Mouse (Mus musculus): ENCODE results near the gene Wdr11. TPM values are rescaled to one million over a fixed set of nuclear protein-coding genes. Genes with fewer than 3 reads are reported as not detected.

Wdr11 gene
- total RNA-seq, 2 experiments from 2014 or later: 45.3 to 48.5 TPM

DNA sequence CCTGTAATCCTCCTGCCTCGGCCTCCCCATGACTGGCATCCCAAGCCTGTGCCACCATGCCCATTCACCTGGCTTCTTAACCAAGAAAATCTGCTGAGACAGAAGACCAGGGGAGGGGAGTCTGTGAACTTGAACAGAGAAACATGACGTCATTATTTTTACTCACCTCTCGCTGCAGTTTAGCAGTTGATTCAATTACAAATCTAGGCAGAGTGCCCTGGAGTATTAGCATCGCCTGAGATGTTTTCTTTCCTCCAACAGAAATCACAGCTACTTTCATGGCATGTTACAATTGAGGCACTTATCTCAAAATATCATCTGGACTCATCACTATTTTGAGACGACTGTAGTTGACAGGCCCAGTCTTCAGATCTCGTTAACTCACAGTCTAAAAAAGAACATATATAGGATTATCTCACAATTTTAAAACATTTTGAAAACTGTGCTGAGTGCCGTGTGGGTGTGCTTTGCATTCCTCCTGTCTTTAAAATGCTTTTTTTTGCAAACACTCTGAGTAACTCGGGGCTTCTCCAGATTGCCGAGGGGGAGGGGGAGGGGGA lies 61.3 kb downstream of the Wdr11 start:
- no peak for DNase-seq (ENCODE audit: low spot score in 2 of 2)

DNA sequence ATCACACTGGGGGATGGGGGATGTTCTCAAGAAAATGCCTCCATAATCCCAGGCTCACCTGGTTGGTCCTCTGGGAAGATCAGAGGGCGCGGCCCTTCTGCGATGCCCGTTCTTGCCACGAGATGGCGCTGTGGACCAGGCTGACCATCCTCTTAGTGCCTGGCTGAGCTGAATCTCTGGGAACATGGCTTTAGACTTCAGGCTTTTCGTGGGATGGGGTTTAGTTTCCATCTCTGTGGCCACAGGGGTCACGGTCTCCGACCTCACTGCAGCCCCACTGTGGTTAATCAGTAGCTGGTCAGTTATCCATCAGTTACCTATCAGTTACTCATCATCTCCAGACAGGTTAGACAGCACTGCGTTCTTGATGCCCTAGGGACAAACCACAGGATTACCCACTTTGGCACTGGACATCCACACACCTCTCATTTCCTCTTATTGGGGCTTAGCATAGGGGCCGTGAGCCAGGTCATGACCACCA lies 62.2 kb downstream of the Wdr11 start:
- DNase-seq (ENCODE audit: low spot score in 2 of 2): peak; percentile 88 to 89

DNA sequence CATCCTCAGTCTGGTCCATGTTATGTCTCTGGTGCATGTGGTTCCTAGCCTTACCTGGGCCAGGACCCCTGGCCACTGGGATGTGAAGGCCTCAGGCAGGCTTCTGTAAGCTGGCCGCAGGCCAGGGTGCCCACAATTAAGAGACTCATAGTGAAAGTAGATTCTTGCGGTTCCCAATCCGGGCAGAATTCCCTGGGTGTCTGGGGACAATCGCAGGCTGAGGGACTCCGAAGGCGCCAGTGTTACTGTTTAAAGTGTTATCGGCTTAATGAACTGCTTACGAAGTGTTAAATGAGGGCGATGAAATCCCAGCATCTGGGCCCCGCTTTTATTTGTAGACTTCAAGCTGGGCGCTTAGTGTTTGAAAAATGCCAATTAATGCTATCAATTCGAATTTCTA lies 63.3 kb downstream of the Wdr11 start:
- peak in 1 of 2 experiments; percentile 39 for DNase-seq (ENCODE audit: low spot score in 2 of 2)

DNA sequence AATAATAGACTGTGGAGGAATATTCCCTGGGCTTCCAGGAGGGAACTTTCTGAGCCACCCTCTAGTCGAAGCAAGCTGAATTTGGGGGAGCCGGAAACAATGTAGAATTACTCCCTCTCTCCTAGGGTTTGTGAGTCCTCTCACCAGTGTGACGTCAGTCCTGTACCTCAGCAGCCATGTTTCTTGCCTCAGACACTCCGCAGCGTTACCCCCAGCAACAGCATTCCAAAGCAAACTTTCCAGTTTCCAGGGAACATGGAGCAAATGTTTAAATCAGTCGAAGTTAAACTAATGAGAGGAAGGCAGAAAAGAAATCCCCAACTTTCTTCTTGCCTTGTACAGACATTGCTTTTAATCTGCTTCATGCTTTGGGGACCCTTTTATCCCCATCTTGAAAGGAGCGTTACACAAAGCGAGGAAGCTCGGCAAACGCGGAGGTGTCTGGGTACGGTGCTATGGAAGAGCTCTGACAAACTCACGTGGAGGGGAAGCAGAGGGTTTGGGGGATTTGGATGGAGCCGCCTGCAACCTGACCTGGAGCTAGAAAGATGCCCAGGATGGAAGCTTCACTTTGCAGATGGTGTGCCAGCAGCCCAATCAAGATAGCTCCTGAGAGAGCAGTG lies 64.1 kb downstream of the Wdr11 start:
- DNase-seq (ENCODE audit: low spot score in 2 of 2): no peak

DNA sequence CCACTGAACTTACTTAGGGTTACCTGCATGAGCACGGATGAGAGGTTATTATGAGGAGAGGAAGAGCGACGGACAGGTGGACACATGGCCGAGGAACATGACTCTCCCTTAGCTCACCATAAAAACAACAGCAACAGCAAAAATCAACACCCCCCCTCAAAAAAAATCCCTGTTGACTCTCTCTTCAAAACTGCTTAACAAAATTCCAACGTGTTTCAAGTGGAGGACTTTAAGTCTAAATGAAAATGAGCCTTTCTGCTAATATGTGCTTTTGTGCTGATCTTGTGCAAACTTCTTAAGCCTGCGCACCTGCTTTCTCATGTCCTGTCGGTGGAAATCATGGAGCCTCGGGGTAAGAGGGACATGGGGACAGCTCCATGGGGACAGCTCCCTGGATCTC lies 66.2 kb downstream of the Wdr11 start:
- no peak for DNase-seq (ENCODE audit: low spot score in 2 of 2)

DNA sequence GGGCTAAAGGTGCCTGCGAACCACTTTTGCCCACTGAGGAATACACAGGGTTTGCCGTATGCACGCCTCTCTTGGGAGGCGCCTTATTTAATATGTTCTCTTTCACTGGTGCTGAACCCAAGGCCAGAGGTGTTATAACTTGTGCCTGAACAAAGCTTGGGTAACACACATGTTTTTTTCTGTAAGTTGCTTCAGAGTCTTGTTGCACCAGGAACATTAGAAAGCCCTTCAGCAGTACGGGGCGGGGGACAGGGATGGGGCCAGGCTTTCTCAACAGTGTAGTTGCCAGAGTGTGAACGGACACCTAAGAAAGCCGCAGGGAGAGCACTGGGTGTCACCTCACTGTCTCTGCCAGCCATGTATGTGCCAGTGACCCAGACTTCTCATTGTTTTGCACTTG lies 68.1 kb downstream of the Wdr11 start:
- no peak for DNase-seq (ENCODE audit: low spot score in 2 of 2)

DNA sequence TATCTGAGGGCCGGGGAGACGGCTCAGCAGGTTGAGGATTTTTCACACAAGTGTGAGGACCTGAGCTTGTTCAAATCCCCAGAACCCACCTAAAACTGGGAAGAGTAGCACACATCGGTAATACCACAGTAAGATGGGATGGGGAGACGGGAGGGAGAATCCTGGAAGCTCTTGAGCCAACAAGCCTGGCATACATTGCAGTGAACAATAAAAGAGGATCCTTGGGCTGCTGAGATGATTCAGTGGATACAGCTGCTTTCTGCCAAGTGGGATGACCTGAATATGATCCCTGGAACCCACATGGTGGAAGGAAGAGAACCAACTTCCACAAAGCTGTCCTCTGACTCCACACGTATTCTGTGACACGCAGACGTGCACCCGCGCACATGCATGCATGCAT lies 68.9 kb downstream of the Wdr11 start:
- no peak for DNase-seq (ENCODE audit: low spot score in 2 of 2)

DNA sequence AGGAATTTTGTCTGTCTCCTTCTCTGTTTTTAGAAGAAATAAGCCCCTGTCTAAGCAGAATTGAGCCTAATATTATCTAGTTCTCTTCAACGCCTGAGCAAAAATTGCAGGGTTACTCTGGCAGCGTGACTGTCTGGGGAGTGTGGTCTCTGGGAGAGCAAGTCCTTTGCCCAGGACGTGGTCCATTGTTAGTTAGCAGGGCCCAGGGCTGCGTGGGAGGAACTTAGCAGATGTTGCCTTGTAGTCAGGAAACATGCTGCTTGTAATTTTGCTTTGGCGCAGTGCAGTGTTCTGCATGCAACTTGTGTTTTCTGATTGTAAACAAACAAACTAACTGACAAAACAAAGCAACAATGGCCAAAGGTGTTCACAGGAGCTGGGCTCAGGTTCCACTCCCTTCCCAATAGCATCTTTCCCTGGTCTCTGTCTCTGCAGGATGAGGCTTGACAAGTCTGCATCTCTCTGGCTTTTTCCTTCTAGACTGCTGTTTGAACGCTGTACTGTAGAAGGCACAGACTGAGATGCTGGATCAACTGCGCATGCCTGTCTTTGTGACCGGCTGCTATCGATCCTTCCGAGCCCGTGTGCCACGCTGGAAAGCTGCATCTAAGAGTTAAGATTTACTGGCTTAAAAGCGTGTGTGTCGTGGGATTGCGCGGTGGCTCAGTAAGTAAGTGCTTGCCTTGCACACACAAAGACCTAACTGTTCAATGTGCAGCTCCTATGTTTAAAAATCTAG lies 70.6 kb downstream of the Wdr11 start:
- DNase-seq (ENCODE audit: low spot score in 2 of 2): no peak

DNA sequence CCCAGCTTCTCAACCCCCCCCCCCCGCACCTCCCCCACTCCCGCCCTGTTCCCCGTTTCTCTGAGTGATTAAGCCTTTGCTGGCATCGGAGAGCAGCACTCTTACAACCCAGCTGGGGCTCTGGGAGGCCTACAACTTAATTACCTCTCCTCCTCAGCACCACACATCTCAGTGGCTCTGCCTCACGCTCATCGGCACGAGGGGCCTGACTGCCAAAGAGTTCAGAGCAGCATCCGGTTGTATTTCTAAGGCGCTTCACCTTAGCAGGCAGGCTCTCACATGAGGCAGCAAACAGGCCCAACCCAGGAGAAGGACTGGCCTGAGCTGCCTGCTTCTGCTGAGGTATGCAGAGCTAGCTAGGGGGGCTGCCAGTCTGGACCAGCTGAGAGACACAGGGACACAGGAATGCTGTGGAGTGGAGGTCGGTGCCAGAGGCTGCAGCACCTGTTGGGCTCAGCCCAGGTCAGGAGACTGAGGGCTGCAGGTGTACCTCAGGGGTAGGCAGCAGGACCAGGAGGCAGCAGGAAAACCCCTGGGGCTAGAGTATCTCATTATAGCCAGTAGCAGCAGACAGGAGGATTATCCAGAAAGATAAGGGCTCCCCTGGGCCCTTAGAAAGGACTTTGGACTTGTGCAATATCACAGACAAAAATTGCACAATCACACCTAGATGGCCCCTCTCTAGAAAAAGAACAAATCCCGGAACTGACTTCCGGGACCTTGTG lies 72.3 kb downstream of the Wdr11 start:
- DNase-seq (ENCODE audit: low spot score in 2 of 2): no peak

DNA sequence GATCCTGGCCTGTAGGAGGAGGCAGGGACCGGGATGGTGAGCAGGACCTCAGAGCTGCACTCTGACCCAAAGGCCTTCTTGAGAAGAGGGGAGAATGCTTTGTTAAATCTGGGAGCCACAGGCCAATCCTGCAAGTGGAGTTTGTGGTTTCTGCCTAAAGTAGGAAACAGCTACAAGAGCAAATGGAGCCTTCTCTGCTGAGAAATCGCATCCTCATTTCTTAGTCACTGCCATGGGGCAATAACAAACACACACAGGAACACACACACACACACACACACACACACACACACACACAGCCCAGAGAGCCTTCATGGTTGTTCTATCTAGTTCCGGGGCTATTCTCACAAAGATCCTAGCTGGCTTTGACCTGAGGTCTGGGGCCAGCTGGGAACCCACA lies 73.7 kb downstream of the Wdr11 start:
- DNase-seq (ENCODE audit: low spot score in 2 of 2): no peak

DNA sequence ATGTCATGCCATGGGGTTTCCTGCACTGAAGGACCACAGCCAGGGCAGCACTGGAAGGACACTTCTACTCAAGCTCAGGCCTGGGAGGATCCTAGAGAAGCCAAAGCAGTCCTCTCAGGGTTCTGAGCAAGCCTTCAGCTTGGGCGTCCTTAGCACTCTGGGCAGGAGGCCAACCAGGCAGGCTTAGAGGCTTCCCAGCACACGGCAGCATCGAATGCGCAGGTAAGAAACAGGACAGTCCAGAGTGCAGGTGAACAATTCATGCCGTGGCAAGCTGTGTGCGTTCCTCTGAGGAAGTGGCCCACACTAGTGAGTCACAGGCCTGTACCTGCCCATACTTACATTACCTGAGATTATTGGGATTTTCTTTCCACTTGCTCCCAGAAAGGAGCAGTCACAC lies 74.3 kb downstream of the Wdr11 start:
- no peak for DNase-seq (ENCODE audit: low spot score in 2 of 2)

DNA sequence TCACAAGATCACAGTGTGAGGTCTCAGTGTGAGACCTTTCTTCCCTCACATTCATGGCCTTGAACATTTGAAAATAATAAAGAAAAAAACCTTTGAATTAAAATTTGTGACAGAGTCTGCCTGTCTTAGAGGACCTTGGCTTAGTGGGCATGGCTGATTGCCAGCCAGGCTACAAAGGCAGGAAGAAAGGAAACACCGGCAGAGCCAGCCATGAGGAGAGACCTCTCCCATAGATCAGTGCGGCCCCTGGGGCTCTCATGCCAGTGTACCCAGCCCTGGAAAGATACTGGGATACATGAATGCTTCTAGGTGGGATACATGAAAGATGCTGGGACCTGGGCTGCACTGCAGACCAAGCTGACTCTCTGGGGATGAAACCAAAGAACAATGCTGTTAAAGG lies 74.9 kb downstream of the Wdr11 start:
- no peak for DNase-seq (ENCODE audit: low spot score in 2 of 2)

DNA sequence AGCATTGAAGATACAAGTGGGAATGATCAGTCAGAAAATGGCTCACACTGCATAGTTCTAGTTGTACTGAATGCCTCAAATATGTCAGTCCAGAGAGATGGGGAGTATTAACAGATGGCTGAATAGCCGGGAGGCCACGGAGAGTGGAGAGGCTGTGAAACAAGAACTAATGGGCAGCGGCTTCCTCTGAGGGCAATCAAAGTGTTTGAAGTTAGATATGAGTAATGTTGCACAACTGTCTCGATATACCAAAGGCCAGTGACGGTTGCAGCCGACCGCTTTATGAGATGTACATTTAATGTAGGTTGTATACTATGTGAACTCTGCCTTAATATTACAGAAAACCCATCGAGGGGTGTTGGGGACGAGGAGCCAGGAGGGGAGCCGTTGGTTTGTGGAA lies 78.6 kb downstream of the Wdr11 start:
- DNase-seq (ENCODE audit: low spot score in 2 of 2): no peak

DNA sequence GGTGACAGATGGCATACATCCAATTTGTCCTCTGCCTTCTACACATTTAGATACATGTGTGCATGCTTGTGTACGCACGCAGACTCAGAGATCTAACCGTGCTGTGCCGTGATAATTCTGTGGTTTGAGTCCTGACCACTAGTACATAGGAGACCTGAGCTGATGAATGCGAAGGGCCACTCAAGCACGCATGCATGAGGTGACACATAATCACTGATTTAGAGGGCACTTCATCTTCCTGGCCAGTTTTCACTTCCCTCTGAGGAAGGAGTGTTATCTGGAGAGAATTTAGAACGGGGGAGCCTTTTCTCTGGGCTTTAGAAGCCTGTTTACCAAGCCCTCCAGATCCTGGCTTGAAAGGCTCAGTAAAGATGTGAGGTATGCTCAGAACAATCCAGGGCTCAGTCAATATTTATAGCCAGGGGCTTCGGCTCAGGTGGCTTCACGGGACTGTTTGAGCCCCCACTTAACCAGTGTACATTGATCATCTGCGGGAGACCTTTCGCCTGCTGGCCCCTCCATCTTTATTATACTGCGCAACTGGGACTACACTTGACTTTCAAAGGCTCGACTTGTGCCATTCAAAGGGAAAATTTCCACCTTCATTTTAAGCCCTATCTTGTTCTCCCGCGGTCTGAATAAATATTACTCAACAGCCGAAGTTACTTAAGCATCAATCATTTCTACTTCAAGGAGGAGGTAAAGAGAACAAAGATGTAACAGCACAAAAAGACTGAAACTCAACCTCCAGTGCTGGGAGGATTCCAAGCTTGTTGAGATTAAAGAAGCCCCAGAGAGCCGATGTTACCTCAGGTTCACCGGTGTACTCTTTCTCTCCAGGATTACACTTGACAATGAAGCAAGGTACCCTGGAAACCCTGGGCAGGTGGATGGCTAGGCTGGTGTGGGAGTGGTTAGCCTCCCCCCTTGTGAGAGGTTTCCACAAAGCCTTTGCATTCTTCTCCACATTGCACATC lies 80.3 kb downstream of the Wdr11 start:
- DNase-seq (ENCODE audit: low spot score in 2 of 2): no peak

DNA sequence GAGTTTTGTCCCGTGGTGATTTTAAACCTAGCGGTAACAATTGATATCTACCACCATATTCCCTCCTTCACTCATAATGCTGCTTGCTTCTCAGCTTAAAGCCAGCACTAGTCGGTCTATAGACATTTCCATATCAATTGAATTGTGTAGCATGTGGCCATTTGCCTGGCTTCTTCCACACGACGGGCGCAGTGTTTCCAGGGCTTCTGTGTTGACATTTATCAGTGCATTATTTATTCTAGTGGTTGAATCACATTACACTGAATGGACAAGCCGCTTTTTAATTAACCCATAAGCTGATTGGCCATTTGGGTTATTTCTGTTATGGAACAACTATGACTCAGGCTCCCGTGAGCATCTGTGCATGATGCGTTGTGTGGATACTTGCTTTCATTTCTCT lies 82.1 kb downstream of the Wdr11 start:
- DNase-seq (ENCODE audit: low spot score in 2 of 2): no peak

DNA sequence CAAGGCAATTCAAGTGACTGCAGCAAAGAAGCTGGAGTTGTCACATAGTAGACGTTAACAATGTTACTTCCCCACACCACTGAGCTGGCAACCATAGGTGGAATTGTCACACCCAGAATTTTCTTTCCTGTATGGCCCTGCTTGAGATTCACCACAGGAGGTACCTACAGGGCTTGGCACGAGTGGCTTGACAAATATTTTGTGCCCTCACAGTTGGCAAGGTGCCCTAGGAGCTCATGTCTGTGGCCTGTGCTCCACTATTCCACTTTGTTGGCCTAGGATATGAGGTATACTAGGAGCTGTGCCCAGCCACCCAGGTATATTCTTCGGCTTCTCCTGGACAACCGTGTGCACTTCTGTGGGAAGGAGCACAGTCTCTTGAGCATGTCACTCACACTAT lies 82.9 kb downstream of the Wdr11 start:
- no peak for DNase-seq (ENCODE audit: low spot score in 2 of 2)

DNA sequence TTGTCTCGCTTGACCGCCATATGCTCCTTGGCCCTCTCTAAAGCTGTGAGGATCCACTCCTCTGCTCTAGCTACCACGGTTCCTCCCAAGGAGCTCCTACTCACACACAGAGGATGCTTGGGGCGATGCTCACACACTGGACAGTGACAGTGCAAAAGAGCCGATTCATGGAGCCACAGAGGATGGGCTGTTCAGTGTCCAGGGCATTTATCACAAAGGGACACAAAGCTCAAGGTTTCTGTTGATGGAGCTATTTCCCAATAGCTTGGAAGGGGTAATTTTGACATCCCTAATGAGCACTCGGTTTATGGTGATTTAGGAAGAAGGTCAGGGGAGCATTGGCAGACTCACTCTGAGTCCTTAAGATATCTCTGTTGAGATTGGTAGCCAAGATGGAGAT lies 84.2 kb downstream of the Wdr11 start:
- no peak for DNase-seq (ENCODE audit: low spot score in 2 of 2)

DNA sequence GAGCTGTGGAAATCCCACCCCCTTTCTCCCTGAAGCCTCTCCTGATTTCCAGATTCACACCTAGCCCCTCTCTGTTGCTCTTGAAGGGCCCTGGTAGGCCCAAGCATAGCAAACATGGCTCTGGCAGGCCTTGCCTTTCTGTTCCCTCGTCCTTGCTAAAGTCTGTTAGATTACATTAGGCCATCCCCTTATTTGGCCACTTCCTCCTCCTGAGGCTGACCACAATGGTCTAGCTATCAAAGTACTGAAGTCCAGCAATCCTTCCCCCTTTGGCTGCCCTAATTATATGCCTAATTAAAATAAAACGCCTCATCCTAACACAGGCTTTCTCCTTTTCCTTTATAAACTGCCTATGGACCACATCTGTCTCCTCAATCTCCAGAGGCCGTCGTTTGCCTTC lies 85.5 kb downstream of the Wdr11 start:
- no peak for DNase-seq (ENCODE audit: low spot score in 2 of 2)

DNA sequence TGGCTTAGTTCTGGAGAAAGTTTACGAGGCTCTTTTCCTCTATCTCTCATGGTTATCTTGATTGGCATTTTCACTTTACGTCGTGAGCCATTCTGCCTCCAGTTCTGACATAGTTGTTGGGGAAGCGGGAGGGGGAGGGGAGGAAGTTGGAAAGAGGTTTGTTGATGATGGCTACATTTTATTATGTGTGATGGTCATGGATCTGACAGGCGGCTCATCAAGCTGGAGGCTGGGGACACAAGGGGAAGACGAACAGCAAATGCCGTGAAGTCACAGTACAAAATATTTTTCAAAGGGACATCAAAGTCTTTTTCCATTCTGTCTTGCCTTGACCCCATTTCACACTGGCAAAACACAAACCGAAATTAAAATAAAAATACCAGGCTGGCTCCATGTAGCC lies 86.8 kb downstream of the Wdr11 start:
- no peak for DNase-seq (ENCODE audit: low spot score in 2 of 2)

DNA sequence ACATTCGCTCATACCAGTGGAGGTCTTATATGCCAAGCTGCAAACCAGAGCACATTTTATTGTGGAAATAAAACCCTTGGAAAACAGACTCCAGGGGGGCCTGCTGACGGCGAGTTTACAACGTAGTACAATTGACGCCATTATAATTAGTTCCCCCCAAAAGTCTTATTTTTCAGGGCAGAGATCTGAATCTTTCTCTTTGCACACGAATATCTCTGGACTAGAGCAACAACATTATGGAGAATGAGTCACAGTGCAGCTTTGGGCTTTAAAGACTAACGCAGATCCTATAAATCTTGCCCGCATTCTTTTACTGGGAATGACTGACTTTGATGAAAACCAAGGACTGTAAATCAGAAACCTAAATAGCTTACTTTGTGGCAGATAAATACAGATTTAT lies 87.3 kb downstream of the Wdr11 start:
- DNase-seq (ENCODE audit: low spot score in 2 of 2): no peak

Measured in layer of hippocampus, postnatal 10 days (tissue).